Mouse (Mus musculus): Measurements from ENCODE around the gene Cd5. TPM values are rescaled to one million over a fixed set of nuclear protein-coding genes. Genes with fewer than 3 reads are reported as not detected.

Cd5 gene
- total RNA-seq, 2 experiments from 2014 or later: 0.14 to 0.28 TPM

GRCm38 (mm10) chr19:10733501-10734127 lies 5.2 kb downstream of the Cd5 start:
- intact Hi-C loops (cut with DNase I): no loop called here
- DNase-seq: no peak

GRCm38 (mm10) chr19:10732741-10733140 lies 6.1 kb downstream of the Cd5 start:
- no peak for DNase-seq
- intact Hi-C loops (cut with DNase I): no loop called here

- intact Hi-C loops (cut with DNase I): no loop called here
- DNase-seq: no peak
Measured at GRCm38 (mm10) chr19:10731975-10732374, 6.8 kb downstream of the Cd5 start.

GRCm38 (mm10) chr19:10730469-10730868 lies 8.3 kb downstream of the Cd5 start:
- intact Hi-C loops (cut with DNase I): no loop called here
- no peak for DNase-seq

- no peak for DNase-seq
- intact Hi-C loops (cut with DNase I): no loop called here
Measured at GRCm38 (mm10) chr19:10729889-10730288, 8.9 kb downstream of the Cd5 start.

- intact Hi-C loops (cut with DNase I): no loop called here
- no peak for DNase-seq
Measured at GRCm38 (mm10) chr19:10724629-10725363, 14.0 kb downstream of the Cd5 start.

- intact Hi-C loops (cut with DNase I): no loop called here
- no peak for DNase-seq
Measured at GRCm38 (mm10) chr19:10723649-10724048, 15.2 kb downstream of the Cd5 start.

- DNase-seq: no peak
- intact Hi-C loops (cut with DNase I): no loop called here
Measured at GRCm38 (mm10) chr19:10723084-10723483, 15.7 kb downstream of the Cd5 start.

GRCm38 (mm10) chr19:10721064-10721463 lies 17.7 kb downstream of the Cd5 start:
- intact Hi-C loops (cut with DNase I): no loop called here
- no peak for DNase-seq

- intact Hi-C loops (cut with DNase I): no loop called here
- DNase-seq: no peak
Measured at GRCm38 (mm10) chr19:10720524-10720923, 18.3 kb downstream of the Cd5 start.

- intact Hi-C loops (cut with DNase I): no loop called here
- DNase-seq: no peak
Measured at GRCm38 (mm10) chr19:10719751-10720150, 19.1 kb downstream of the Cd5 start.

GRCm38 (mm10) chr19:10718251-10718775 lies 20.5 kb downstream of the Cd5 start:
- intact Hi-C loops (cut with DNase I): no loop called here
- peak in 1 of 2 experiments; percentile 29 for DNase-seq

- no peak for DNase-seq
- intact Hi-C loops (cut with DNase I): loop anchor here (2.0 kb wide), 2 partner anchors 165 to 243 kb away; no protein-coding TSS in a partner anchor
Measured at GRCm38 (mm10) chr19:10715476-10715875, 23.3 kb downstream of the Cd5 start.

GRCm38 (mm10) chr19:10714682-10715475 lies 23.9 kb downstream of the Cd5 start:
- intact Hi-C loops (cut with DNase I): loop anchor here (1.0 to 2.0 kb wide), 3 partner anchors 116 to 244 kb away; no protein-coding TSS in a partner anchor
- peak; percentile 55 to 75 for DNase-seq

GRCm38 (mm10) chr19:10714168-10714567 lies 24.6 kb downstream of the Cd5 start:
- intact Hi-C loops (cut with DNase I): loop anchor here (1.0 to 2.0 kb wide), 3 partner anchors 117 to 245 kb away; no protein-coding TSS in a partner anchor
- DNase-seq: no peak

- DNase-seq: no peak
- intact Hi-C loops (cut with DNase I): no loop called here
Measured at GRCm38 (mm10) chr19:10713551-10713950, 25.3 kb downstream of the Cd5 start.

- intact Hi-C loops (cut with DNase I): no loop called here
Measured at GRCm38 (mm10) chr19:10712646-10713045, 26.2 kb downstream of the Cd5 start.

GRCm38 (mm10) chr19:10712194-10712593 lies 26.6 kb downstream of the Cd5 start:
- intact Hi-C loops (cut with DNase I): no loop called here
- DNase-seq: no peak

More at GRCm38 (mm10) chr19:10712646-10713045, 26.2 kb downstream of the Cd5 start:
- no peak for DNase-seq

GRCm38 (mm10) chr19:10710751-10711150 lies 28.1 kb downstream of the Cd5 start:
- intact Hi-C loops (cut with DNase I): no loop called here
- DNase-seq: no peak

- intact Hi-C loops (cut with DNase I): no loop called here
- peak; percentile 63 for DNase-seq
Measured at GRCm38 (mm10) chr19:10710088-10710511, 28.7 kb downstream of the Cd5 start.
